Mouse (Mus musculus) lung, adult 18-20 months (tissue): ENCODE data around the gene Ccdc28a.
A peak's percentile ranks its signal among the peaks of the same experiment; 100 is the strongest.

Source experiments
- DNase-seq, 2 experiments: peaks; one replicate each; pipeline ENCODE4 v3.0.0; 2022; ENCODE audit warnings: mixed read lengths in 2 of 2

The Ccdc28a gene

DNA sequence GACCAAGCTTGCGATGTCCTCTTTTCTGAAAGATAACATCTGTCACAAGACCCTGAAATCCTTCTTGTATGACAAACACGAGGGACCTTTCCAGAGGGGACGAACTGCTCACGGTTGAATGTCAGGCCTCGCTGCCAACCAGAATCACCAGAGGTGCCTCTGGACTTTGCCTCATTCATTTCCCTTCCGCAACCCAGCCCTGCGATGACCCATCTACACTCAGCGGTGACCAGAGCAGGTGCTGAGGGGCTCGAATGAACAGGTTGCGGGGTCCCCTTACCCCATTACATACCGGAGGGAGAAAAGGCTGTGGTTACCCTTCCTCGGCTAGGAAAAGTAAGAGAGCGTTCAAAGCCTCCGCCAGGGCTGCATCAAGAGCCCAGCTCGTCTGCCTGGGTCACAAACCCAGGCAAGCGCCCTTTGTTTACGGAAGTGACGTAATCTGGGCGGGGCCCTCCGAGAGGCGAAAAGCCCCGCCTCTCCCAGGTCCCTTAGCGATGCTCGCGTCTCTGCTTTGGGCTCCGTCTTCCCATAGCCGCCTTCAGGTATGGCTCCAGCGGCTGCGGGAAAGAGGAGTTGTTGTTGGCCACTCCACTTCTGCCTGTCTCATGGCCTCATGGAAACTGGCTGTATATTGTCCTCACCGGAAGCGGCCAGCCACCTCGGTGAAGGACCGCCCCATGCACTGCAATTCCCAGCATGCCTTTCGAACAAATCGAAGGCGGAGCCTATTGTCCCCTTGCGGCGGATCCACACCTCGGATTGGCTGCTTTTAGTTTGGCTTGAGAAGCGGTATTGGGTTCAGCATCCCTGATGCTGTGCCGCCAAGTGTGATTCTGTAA is at the start of gene Ccdc28a:
Gene Ccdc28a (minus strand): TSS at position 439 of the 842 bp plus-strand sequence.
- DNase-seq = peak; percentile 94 to 95

DNA sequence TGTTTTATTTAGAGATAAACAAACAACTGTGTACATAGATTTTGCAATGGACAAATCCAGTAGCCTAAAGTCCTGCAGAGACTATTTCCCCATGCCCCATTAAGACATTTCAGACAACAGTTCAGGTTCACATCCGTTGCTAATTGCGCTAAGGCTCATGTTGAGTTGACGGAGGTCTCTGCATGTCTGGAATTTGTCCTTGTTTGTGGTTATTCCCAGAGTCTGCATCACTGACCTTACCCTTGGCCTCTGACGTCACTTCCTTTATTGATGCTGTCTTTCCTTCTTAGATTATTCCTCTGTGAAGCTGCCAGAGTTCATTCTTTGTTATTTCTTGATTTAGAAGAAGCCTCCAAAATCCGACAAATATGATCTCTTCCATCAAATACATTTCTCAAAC is 49.2 kb upstream of the Ccdc28a start:
- no peak for DNase-seq

DNA sequence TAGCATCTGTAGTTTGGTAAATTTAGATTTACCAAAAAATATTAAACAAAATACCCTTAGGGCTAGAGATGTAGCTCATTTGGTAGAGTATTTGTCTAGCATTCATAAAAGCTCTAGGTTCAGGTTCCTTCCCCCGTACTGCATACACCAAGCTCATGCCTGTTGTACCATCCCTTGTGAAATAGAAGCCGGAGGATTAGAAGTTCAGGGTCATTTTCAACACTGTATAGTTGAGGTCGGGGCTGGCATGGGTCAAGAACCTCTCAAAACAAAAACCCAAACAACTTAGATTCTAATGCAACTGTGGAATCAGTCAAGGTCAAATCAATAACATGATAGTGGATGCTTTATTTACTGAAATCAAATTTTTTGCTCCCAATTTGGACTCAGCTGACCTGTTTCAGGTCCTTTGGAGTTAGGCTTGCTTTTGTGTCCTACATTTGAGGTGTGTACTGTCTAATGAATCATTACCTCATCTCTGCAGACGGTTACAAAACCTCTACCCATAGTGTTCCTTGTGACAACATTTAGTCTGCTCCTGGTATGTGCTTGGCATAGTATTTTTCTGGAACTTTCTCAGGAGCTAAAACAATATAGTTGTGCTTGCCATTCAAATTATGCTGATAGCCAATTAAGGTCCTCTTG is 41.4 kb upstream of the Ccdc28a start:
- no peak for DNase-seq

DNA sequence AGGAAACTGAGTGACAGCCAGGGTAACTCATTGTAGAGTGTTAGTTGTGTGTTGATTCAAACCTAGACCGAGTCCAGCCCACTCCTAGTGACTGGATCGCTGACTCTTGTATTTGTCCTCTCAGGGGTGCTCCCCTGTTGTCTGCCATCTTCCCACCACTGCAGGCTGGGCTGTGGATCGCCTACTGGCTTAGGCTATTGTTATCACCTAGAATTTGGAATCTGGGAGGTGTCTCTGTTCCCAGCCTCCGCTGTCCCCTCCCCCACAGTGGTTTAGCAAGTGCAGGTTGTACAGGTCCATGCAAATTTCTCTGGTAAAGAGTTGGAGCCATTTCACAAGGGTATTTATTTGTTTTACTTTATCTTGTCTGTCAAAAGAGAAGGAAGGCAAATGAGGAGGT is 16.5 kb upstream of the Ccdc28a start:
- no peak for DNase-seq

DNA sequence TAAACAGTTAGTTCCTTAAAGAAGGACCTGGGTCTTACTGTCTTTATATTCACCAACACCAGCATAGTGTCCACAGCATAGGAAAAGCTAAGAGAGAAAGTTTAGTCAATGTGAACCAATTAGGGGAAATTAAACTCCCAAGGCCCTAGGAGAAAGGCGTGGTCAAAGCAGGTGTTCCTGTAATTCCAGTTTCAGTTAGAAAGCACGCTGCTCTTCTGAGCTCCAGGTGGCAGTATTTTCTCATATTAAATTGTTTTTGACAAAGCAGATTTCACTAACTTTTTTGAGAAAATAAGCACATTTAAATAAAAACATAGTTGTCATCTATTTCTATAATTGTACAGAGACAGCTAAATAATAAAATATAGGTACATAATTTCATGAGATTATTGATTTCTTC is 8.8 kb upstream of the Ccdc28a start:
- peak in 1 of 2 experiments; percentile 9 for DNase-seq

DNA sequence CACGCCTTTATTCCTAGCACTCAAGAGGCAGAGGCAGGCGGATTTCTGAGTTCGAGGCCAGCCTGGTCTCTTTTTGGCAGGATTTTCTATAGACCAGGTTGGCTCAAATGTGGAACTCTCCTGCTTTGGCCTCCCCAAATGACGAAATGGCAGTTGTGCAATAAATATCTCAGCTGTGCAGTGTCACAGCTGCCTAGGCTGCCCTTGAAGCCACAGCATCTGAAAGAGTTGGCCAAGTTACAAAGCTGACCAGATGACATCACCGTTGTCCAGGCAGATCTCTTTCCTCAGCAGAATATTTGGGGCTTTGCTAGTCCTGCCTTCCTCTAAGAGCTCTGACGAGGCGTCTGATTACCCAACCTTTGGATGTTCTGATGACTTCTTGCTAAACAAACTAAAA is 2.4 kb upstream of the Ccdc28a start:
- peak; percentile 50 to 64 for DNase-seq

DNA sequence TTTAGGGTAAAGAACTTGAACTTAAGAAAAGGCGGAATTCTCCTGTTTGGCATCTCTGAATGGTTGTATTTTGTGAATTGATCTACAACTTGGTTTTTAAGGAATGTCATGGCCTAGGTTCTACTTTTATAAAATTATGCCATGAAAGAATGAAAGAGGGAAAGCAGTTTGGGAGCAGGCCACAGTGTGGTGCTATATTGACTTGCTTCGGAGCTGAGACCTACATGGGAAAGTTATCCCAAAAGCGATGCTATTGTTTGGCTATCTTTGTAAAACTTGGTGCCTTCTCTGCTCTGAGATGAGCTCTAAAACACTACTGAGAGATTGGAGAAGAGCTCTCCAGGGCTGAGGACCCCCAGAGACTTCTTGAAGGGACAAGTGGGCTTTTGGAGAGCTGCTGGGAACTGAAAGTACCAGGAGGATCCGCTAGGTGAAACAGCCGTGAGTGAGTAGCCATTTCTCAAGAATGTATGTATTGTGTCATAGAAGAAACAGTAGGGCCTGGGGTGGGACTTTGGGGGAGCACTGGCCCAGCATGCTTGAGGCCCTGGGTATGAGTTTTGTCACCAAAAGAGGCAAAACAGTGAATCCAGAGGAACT is 1.6 kb upstream of the Ccdc28a start:
- DNase-seq = no peak

DNA sequence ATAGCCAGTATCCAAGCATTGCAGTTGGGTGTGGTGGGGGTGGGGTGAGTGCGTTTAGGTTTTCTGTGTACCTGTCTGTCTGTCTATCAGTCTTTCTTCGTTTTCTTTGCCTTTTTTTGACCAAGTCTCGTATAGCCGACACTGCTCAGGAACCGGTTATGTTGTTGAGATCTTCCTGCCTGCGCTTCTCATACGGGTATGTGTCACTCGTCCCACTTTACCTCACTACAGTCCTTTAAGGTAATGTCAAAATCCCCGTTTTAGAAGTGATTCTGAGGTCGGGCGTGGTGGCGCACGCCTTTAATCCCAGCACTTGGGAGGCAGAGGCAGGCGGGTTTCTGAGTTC is 577 bp upstream of the Ccdc28a start:
- no peak for DNase-seq

DNA sequence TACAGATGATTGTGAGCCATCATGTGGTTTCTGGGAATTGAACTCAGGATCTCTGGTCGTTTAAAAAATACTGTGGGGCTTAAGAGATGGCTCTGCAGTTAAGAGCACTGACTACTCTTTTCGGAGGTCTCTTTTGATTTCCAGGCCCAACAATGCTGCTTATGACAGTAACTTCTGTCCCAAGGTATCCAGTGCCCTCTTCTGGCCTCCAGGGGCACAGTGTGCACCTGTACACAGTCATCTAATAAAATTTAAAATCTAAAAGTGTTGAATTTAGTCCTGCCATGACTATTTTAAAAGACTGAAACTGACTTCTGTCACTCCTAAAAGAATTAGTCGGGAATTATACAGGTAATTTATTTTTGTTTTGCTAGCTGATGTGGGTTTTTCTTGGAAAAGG is 907 bp downstream of the Ccdc28a start:
- no peak for DNase-seq

DNA sequence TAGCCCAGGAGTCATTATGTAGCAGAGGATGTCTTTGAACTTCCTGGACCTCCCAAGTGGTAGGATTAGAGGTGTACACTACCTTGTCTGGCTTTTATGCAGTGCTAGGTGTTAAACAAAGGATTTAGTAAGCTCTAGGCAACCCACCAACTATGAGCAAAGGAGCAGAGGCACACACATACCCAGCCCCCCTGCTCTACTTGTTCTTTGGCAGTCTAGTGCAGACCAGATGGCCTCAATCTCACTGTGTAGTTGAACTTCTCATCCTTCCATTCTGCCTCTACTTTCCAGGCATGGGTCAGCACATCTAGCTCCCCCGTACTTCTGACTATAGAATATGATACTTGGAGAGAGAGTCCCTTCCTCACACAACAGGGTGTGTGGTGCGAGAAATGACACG is 10.4 kb downstream of the Ccdc28a start:
- no peak for DNase-seq

DNA sequence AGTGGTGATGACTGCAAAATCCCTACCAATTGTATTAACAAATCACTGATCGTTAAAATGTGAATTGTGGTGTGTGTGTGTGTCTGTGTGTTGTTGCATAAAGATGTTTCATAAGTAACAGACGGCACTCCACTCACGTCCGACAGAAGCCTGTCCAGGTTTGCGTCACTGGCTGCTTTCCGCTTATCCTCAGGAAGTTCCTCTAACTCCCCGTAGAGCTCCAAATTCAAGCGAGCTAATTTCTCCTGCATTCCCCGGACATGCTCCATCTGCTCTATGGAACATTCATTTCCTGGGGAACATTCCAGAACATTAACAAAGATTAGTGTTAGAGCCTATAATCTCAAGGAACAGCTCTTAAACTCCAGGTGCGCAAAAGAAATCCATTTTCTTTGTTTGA is 15.4 kb downstream of the Ccdc28a start:
- DNase-seq = no peak

DNA sequence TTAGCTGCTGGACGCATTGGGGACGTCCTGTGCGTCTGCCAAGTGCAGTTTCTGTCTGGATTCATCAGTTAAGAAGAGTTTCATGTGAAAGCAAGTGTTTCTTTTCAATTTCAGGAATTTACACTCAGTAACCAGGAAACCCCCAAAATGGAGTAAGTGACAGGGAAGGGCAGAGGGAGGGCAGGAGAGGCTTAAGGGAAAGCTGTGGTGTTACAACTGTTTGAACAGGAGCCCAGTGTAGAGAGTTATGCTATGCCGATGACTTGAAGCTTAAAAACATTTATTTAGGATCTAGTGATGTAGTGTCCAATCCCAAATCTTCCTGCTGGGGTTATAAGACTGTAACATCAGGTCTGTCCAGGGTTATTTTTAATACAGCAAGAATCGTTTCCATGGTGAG is 20.7 kb downstream of the Ccdc28a start:
- no peak for DNase-seq

DNA sequence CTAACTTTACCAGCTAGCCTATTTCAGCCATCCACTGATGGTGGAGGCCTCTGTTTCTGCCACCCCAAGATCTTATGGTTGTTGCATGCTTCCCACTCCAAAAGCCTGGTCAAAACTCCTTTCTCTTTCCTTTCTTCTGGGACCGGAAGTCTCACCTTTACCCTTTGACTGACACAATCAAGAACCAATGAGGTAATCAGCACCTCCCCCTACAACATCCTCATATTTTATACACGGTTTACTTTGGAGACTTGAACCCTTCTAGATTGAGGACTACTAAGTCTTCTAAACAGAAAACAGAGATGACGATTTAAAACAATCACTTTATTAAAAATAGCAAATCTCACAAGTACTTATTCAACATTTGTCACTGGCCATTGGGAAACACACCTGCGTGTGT is 21.4 kb downstream of the Ccdc28a start:
- no peak for DNase-seq

DNA sequence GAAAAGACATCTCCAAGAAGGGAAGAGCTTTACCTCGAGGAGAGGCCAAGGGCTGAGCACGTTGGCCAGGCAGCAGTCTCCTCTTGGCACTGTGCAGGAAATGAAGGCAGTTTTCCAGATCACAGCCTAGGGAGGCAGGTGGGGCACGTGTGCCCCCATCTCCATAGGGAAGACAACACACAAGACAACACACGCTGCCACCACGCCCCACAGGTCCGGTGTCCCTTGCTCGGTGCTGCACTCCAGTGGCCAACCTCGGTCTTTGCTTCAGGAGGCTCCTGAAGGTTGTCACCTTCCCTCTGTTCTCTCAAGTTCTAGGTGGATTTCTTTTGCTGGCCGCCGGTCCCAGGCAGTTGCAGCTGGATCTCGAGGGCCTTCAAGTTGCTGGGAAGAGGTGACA is 24.1 kb downstream of the Ccdc28a start, which contains the start of gene Ect2l:
Gene Ect2l (minus strand): TSS at position 165 of the 400 bp plus-strand sequence.
- DNase-seq = peak; percentile 28 to 67

DNA sequence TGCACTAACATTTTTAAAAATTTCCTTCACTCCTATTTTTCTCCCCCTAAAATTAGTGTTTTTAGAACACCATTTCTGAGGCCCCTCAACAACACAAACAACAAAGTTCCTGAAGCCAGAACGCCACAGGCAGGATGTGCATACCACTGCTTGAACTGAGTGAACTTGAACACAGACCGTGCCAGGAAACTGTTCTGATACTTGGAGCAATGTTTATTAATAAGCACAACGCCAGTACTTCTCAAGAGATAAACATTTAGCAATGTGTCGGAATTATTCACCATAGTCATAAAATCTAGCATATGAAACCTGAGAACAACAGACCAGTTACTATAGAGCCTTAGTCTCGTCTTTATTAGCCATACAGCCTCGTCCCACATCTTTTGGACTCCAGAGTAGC is 24.7 kb downstream of the Ccdc28a start:
- DNase-seq = peak in 1 of 2 experiments; percentile 11

DNA sequence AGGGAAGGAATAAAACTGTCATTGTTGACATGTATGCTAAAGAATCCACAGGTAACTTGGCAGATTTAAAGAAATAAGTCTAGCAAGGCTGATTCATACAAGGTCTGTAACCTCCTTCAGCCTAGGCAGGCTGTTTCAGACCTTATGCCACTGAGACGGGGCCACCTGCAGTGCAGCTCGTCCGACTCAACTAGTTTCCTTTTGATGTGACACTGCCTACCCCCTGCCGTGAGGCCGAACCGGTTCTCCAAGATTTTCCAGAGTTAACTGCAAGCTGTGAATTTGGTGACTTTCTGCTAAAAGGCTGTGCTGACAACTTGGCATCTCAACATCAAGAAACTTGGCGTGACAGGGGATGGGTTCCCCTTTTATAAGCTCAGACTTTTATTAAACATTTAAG is 30.7 kb downstream of the Ccdc28a start:
- peak in 1 of 2 experiments; percentile 44 for DNase-seq

DNA sequence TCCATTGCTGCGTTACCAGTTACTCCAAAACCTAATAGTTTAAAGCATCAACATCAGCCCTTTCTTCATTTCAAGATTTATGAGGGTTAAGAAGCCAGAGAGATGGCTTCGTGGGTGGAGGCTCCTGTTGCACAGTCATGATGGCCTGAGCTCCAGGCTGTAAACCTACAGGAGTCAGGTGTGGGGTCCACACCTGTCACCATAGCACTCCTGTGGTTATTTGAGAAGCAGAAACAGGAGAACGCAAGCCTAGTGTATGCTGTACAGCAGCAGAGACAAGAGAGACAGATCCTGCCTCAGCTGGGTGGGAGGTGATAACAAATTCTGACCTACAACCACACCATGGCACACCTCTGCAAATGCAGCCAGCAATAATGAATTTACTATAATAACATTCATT is 32.4 kb downstream of the Ccdc28a start:
- no peak for DNase-seq

DNA sequence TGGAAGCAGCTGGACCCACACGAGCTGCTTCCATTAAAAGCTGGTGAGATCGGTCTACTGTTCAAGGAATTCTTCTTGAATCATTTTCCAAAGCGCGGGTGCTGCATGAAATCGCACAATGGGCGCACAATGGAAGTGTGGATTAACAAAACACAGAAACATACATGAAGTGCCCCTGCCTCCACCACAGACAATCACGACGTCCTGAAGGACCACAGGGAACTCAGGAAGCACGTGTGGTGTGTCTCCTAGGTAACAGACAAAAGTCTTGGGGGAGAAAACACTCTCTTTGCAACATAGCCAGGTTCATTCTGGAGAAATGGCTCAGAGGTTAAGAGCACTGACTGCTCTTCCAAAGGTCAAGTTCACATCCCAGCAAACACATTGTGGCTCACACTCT is 34.1 kb downstream of the Ccdc28a start:
- DNase-seq = no peak

DNA sequence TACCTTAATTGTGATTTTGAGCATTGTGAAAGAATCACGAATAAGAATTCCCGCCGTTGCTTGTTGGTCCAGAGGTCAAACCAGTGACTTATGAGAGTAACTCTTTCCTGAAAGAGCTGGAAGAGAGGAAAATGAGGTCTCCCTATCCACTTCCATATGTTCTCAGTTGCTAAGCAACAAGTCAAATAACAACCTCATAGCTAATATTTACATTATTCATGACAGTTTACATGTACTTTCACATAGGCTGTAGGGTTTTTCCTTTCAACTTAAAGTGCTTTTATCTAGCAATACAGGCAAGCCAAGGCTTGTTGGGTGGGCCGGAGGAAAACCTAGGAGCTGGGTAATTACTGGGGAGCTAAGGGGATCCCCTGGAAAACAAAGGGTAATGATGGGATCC is 34.9 kb downstream of the Ccdc28a start:
- no peak for DNase-seq

DNA sequence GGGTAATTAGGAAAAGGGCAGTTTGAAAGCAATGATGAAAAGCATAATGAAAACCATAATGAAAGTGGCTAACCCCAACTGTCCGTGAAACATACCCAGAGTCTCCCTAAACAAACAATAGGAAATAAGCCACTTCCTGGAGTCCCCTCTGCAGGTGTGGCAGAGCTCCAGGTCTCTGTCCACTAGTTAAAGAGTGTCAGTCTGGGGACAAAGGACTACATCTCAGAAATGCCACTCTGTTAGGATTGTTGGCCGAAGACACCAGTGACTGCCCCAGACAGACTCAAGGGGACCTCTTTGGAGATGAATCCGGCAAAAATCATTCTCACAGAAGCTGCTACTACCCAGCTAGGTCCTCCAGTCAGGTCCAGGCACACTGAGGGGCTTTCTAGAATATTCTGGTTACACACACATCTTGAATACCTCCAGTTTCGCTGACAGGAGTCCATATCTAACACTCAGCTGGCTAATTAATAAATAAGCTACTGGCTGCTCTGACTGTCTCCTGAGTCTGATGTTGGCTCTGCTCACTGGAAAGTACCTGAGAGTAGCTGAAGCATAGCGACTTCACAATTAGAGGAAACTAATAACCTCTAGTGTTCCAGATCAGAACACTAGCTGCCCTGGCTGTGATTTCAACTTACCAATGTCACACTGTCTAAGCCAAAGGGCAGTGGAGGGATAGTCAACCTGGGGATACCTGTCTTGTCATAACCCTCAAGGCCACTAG is 36.3 kb downstream of the Ccdc28a start:
- DNase-seq = no peak

DNA sequence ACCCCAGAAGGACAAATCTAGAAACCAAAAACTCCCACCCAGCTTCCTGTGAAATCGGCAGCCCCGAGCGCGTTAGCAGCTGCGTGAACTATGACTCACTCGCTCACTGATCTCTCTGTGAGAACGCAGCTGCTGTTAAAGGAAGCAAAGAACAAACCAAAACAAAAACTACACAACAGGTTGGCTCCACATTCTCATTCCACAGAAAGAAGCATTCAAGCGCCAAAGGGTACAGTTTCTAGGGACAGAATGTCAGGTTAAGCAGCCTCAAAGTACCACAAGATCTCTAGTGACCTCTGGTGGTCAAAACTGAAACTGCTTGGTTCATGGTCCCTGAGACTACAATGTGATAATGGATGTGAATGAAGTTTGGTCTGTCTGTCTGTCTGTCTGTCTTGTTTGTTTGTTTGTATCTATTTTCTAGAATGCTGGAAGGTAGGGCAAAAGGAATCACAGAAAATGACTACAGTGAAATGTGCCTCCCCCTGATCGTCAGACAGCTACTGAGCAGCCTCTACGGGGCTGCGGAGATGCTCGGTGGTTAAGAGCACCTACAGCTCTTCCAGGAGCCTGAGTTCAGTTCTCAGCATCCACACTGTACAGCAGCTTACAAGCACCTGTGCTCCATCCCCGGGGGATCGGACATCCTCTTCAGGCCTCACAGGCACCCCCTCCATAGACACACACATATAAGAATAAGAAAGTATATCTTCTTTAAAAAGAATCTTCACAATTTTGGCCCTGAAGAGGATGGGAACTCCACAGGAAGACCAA is 37.4 kb downstream of the Ccdc28a start:
- peak; percentile 47 to 77 for DNase-seq

DNA sequence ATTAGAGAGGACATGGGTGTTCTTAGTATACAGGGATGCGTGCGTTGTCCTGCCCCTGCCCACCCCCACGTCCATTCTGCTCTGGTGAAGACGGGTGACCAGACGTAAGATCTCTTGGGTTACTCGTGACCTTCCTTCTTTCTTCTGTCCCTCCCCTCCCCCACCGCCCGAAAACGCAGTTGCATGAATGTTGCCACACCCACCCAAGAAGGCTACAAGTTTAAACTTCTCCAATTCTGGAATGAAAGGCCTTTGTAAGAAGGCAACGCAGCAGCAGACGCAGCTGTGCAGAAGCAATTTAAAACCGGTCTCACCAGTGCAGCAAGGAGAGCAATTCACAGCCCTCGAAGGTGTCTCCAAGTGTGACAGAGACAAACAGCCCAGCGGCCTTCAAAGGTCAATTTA is 40.1 kb downstream of the Ccdc28a start:
- peak; percentile 51 to 74 for DNase-seq

DNA sequence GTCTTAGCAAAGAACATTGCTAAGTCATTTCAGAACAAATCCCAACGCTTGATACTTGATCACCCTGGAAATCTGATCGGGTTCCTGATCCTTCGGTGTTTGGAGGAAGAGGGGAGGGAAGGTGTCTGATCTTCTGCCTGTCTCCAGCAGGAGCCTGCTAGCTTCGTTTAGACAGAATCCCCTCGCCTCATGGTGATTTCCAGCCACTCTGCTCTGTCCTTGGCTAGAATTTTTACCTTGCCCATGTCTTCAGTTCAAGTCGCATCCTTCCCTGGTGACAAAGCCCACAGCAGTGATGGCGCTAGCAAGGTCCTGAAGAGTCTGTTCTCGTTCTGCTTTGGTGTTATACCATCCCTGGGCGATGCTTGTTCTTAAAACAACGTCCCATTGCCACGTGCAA is 40.6 kb downstream of the Ccdc28a start:
- no peak for DNase-seq
